Mouse (Mus musculus) embryonic facial prominence, embryonic 10.5 days (tissue): ENCODE data around the gene Cd69. TPM values are rescaled to one million over a fixed set of nuclear protein-coding genes. Genes with fewer than 3 reads are reported as not detected.

Source experiments
- polyA plus RNA-seq: library from polyadenylated mRNA; unstranded; fragments of >200 nt; fragmentation: Nextera tagmentation; extraction: Ambion mirVana; gene quantifications from 2 replicates; pipeline ENCODE4 v1.2.1, GENCODE M21; 2016

The Cd69 gene
- polyA plus RNA-seq, 1 experiment from 2014 or later = not detected

Other genes with a start within 250 kb of the Cd69 start
- gene Klrb1f, start 229.5 kb downstream of the Cd69 start, polyA plus RNA-seq = 0.11 TPM in 1 of 2 replicates, not detected in the other
- gene Clec2e, start 174.5 kb downstream of the Cd69 start, polyA plus RNA-seq = not detected in 2 replicates
- gene Clec2d, start 94.8 kb downstream of the Cd69 start, polyA plus RNA-seq = not detected in 2 replicates
- gene 4922502D21Rik, start 56.4 kb upstream of the Cd69 start, polyA plus RNA-seq = not detected in 2 replicates
- 0.35 and 0.40 TPM in 2 replicates for gene Clec12a, start 67.3 kb upstream of the Cd69 start, polyA plus RNA-seq
- gene Clec12b, start 110.4 kb upstream of the Cd69 start, polyA plus RNA-seq = not detected in 2 replicates
- gene Clec1b, start 121.9 kb upstream of the Cd69 start, polyA plus RNA-seq = 12.7 and 13.3 TPM in 2 replicates
- 0.19 and 0.50 TPM in 2 replicates for gene Clec9a, start 133.4 kb upstream of the Cd69 start, polyA plus RNA-seq
- gene Clec1a, start 176.6 kb upstream of the Cd69 start, polyA plus RNA-seq = 0.82 and 0.89 TPM in 2 replicates
- 0.06 TPM in 1 of 2 replicates, not detected in the other for gene Olr1, start 231.7 kb upstream of the Cd69 start, polyA plus RNA-seq
- gene Tmem52b, start 237.1 kb upstream of the Cd69 start, polyA plus RNA-seq = not detected in 2 replicates